21 mouse cellular contexts compared by ENCODE assay signal in genomic region chr10:86153221-86153620, GRCm38 (mm10).
DNase-seq lines count a peak whose midpoint lies in the region; ATAC-seq and TF ChIP-seq lines count a peak whose summit lies in the region.
"Had no signal": no experiment of that assay in that cellular context is flagged by ENCODE, and none has a peak within 500 bp of the region (broad histone marks: within the 10 kb centered on the region; RNA-seq: fewer than 3 reads in every experiment).

No protein-coding gene starts in this region.

- no peak for TF ChIP-seq CTCF in kidney, adult 2 months (conservative IDR thresholded peaks at IDR 0.05; ENCODE audit: insufficient read depth, insufficient read length, low read depth, low read length)

- peak; percentile 71 for DNase-seq in kidney, adult 2 months
- no peak for DNase-seq in kidney, postnatal 36 days
- DNase-seq in kidney, adult 9 months, result peak; percentile 79
- DNase-seq: adrenal gland, adult 2 months; adrenal gland, postnatal 10 days; adrenal gland, postnatal 25 days; cerebellum, adult 11 months; cerebellum, adult 18-20 months; cerebellum, adult 8-10 months; cerebellum, adult 9-11 months; cerebellum, postnatal 14 days; cerebellum, postnatal 36 days; embryo, embryonic 11 days had no signal

- peak overlapping the region; percentile 93 for H3K27ac ChIP-seq in kidney, adult 2 months (ENCODE audit: insufficient read depth, low read depth, low read length)
- no peak overlapping the region for H3K27ac ChIP-seq in kidney, embryonic 15.5 days
- H3K27ac ChIP-seq: embryonic facial prominence, embryonic 13.5 days; embryonic facial prominence, embryonic 15.5 days; forebrain, embryonic 10.5 days; forebrain, embryonic 12.5 days had no signal

- no peak overlapping the region for H3K4me2 ChIP-seq in kidney, embryonic 15.5 days
- H3K4me2 ChIP-seq: embryonic facial prominence, embryonic 13.5 days; embryonic facial prominence, embryonic 15.5 days; forebrain, embryonic 12.5 days had no signal

- H3K27me3 ChIP-seq in kidney, adult 2 months (replicated peaks; ENCODE audit: control insufficient read depth, insufficient read depth, low read length), result no peaks in the 10 kb centered on the region
- no peaks in the 10 kb centered on the region for H3K27me3 ChIP-seq in kidney, embryonic 15.5 days
- H3K27me3 ChIP-seq: embryonic facial prominence, embryonic 13.5 days; embryonic facial prominence, embryonic 15.5 days; forebrain, embryonic 12.5 days had no signal

- H3K9me3 ChIP-seq in kidney, embryonic 15.5 days (replicated peaks), result no peaks in the 10 kb centered on the region
- H3K9me3 ChIP-seq: embryonic facial prominence, embryonic 13.5 days; embryonic facial prominence, embryonic 15.5 days; forebrain, embryonic 10.5 days; forebrain, embryonic 12.5 days had no signal

- ATAC-seq in kidney, embryonic 15.5 days (replicated peaks; ENCODE audit: low FRiP score), result no peak
- ATAC-seq: forebrain, embryonic 14.5 days; forebrain, embryonic 16.5 days had no signal

- peaks cover 38% of the 10 kb centered on the region for H3K4me1 ChIP-seq in kidney, adult 2 months (ENCODE audit: control insufficient read depth, insufficient read depth, low read length)
- H3K4me1 ChIP-seq in kidney, embryonic 15.5 days, result peaks cover 13% of the 10 kb centered on the region
- H3K4me1 ChIP-seq: forebrain, embryonic 12.5 days had no signal

- no peak overlapping the region for H3K4me3 ChIP-seq in kidney, adult 2 months (ENCODE audit: insufficient read depth, low read depth, low read length)
- H3K4me3 ChIP-seq in kidney, embryonic 15.5 days (replicated peaks), result no peak overlapping the region
- H3K4me3 ChIP-seq: embryonic facial prominence, embryonic 13.5 days; embryonic facial prominence, embryonic 15.5 days; erythroblast, embryonic 14.5 days; forebrain, embryonic 10.5 days; forebrain, embryonic 12.5 days had no signal

- H3K36me3 ChIP-seq in kidney, adult 2 months (ENCODE audit: control insufficient read depth, insufficient read depth, low read length), result no peaks in the 10 kb centered on the region
- no peaks in the 10 kb centered on the region for H3K36me3 ChIP-seq in kidney, embryonic 15.5 days
- H3K36me3 ChIP-seq: embryonic facial prominence, embryonic 13.5 days; embryonic facial prominence, embryonic 15.5 days; forebrain, embryonic 10.5 days; forebrain, embryonic 12.5 days had no signal

- TF ChIP-seq POLR2A in kidney, adult 2 months (IDR thresholded peaks at IDR 0.05; ENCODE audit: low read depth, low read length), result no peak

- no peak overlapping the region for H3K9ac ChIP-seq in kidney, embryonic 15.5 days
- H3K9ac ChIP-seq: embryonic facial prominence, embryonic 13.5 days; embryonic facial prominence, embryonic 15.5 days; forebrain, embryonic 12.5 days had no signal

Comparison
In these comparisons a context has a peak if more than half of its experiments do, and no peak if none do; other contexts are left out.
1. DNase-seq: peak in kidney, adult 2 months (single experiment) and kidney, adult 9 months (single experiment); none in kidney, postnatal 36 days (0 of 2).